Mouse (Mus musculus): ENCODE results near the gene Dlec1. TPM values are rescaled to one million over a fixed set of nuclear protein-coding genes. Genes with fewer than 3 reads are reported as not detected.

Gene Dlec1
- polyA plus RNA-seq, 1 experiment from 2014 or later = 0.55 TPM

DNA sequence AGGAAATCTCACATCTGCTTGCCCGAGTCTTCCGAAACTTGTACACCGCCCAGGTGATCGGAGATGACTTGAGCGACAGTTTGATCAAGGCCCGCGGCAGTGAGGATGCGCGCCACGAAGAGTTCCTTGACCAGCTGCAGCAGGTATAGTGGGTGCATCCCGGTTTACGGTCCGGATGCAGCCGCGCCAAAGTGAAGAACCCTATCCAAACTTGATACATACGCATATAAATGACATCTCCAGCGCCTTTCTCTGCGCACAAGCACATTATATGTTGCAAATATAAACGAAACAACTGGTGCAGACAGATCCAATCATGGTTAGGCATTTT lies 470 bp downstream of the Dlec1 start:
- Histone ChIP-seq H3K36me3 (ENCODE audit: control insufficient read depth, insufficient read depth, low read length) (no peaks in the 10 kb centered on the region), H3K4me1 (ENCODE audit: control insufficient read depth in 2 of 2, insufficient read depth in 2 of 2, low read length in 2 of 2) (peaks cover 7 to 10% of the 10 kb centered on the region in 2 experiments; a peak in 3 of 4 replicates), H3K4me2 (ENCODE audit: low read length) (peak overlapping the region; percentile 92), H3K9ac (ENCODE audit: low read length) (peak overlapping the region; percentile 64), H3K9me3 (ENCODE audit: control insufficient read depth, low read length) (no peaks in the 10 kb centered on the region), H3K4me3 (ENCODE audit: control insufficient read depth in 1 of 2, insufficient read depth in 1 of 2, low read depth in 1 of 2, low read length in 2 of 2) (peak overlapping the region; percentile 71 to 76), H3K27ac (replicated peaks in 1 of 2; ENCODE audit: control insufficient read depth in 1 of 2, insufficient read depth in 1 of 2, low read depth in 2 of 2, low read length in 2 of 2) (no peak overlapping the region), H3K27me3 (ENCODE audit: control insufficient read depth, insufficient read depth, low read length) (peaks cover 12% of the 10 kb centered on the region)
- ATAC-seq (ENCODE audit: insufficient number of reproducible peaks, insufficient read depth, low FRiP score, low read depth) = no peak
- WGBS = 4% methylated on average over 19 of the region's 19 CpGs

DNA sequence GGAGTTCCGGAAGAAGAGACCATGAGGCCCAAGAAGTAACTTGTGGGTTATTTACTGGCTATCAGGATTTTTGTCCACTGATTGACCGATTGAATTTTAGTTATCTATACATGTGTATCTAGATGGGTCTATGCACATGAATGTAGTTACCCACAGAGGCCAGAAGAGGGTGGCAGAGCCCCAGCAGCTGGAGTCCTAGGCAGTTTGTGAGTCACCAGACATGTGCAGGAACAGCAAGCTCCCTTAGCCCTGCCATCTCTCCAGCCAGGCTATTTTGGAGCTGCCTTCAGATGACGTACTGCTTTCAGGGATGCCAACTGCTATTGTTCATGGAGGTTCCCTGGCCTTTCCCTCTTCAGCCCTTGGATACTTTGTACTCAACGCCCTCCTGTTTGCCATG lies 5.3 kb downstream of the Dlec1 start:
- Histone ChIP-seq H3K9ac (ENCODE audit: low read length) (no peak overlapping the region), H3K27me3 (ENCODE audit: control insufficient read depth, insufficient read depth, low read length) (peaks cover 12% of the 10 kb centered on the region), H3K4me1 (ENCODE audit: control insufficient read depth in 2 of 2, insufficient read depth in 2 of 2, low read length in 2 of 2) (peaks cover 2 to 8% of the 10 kb centered on the region in 2 experiments; a peak in 2 of 4 replicates), H3K27ac (replicated peaks in 1 of 2; ENCODE audit: control insufficient read depth in 1 of 2, insufficient read depth in 1 of 2, low read depth in 2 of 2, low read length in 2 of 2) (no peak overlapping the region; a peak in 1 of 4 replicates), H3K36me3 (ENCODE audit: control insufficient read depth, insufficient read depth, low read length) (no peaks in the 10 kb centered on the region), H3K4me2 (ENCODE audit: low read length) (no peak overlapping the region), H3K9me3 (ENCODE audit: control insufficient read depth, low read length) (no peaks in the 10 kb centered on the region), H3K4me3 (ENCODE audit: control insufficient read depth in 1 of 2, insufficient read depth in 1 of 2, low read depth in 1 of 2, low read length in 2 of 2) (no peak overlapping the region)
- no peak; the same call in 1 of the 2 replicates for ATAC-seq (ENCODE audit: insufficient number of reproducible peaks, insufficient read depth, low FRiP score, low read depth)
- WGBS = 66% methylated on average over 4 of the region's 4 CpGs

GRCm38 (mm10) chr9:119109685-119110353 lies 7.5 kb downstream of the Dlec1 start:
- 61% methylated on average over 12 of the region's 12 CpGs for WGBS
- H3K27ac ChIP-seq (replicated peaks in 1 of 2; ENCODE audit: control insufficient read depth in 1 of 2, insufficient read depth in 1 of 2, low read depth in 2 of 2, low read length in 2 of 2) = no peak overlapping the region
- H3K36me3 ChIP-seq (ENCODE audit: control insufficient read depth, insufficient read depth, low read length) = no peaks in the 10 kb centered on the region
- no peak overlapping the region for H3K9ac ChIP-seq (ENCODE audit: low read length)
- no peak overlapping the region for H3K4me2 ChIP-seq (ENCODE audit: low read length)
- H3K4me3 ChIP-seq (ENCODE audit: control insufficient read depth in 1 of 2, insufficient read depth in 1 of 2, low read depth in 1 of 2, low read length in 2 of 2) = no peak overlapping the region
- no peaks in the 10 kb centered on the region for H3K27me3 ChIP-seq (ENCODE audit: control insufficient read depth, insufficient read depth, low read length)
- no peak for ATAC-seq (ENCODE audit: insufficient number of reproducible peaks, insufficient read depth, low FRiP score, low read depth)
- H3K4me1 ChIP-seq (ENCODE audit: control insufficient read depth in 2 of 2, insufficient read depth in 2 of 2, low read length in 2 of 2) = peaks cover 2 to 5% of the 10 kb centered on the region in 2 experiments; a peak in 1 of 4 replicates
- no peaks in the 10 kb centered on the region for H3K9me3 ChIP-seq (ENCODE audit: control insufficient read depth, low read length)

DNA sequence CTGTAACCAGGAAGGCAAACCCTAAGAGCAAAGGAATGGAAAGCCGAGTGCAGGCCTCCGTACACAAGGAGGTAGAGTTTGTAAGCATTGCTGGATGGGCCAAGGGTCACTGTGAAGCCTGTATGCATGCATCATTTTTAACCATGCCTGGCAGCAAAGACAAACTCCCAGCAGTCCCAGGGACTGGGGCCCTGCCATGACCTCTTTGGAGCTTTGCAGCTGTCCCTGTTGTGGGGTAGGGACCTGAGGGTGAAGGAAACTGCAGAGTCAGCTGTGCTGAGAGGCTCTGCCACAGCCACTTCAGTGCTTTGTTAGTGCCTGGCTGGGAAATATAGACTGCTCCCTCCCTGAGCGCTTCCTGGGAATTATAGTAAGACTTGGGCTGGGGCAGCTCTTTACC lies 8.4 kb downstream of the Dlec1 start:
- ATAC-seq (ENCODE audit: insufficient number of reproducible peaks, insufficient read depth, low FRiP score, low read depth) = no peak
- Histone ChIP-seq H3K9me3 (ENCODE audit: control insufficient read depth, low read length) (no peaks in the 10 kb centered on the region), H3K4me2 (ENCODE audit: low read length) (no peak overlapping the region), H3K27me3 (ENCODE audit: control insufficient read depth, insufficient read depth, low read length) (no peaks in the 10 kb centered on the region), H3K9ac (ENCODE audit: low read length) (no peak overlapping the region), H3K4me3 (ENCODE audit: control insufficient read depth in 1 of 2, insufficient read depth in 1 of 2, low read depth in 1 of 2, low read length in 2 of 2) (no peak overlapping the region), H3K27ac (replicated peaks in 1 of 2; ENCODE audit: control insufficient read depth in 1 of 2, insufficient read depth in 1 of 2, low read depth in 2 of 2, low read length in 2 of 2) (no peak overlapping the region), H3K36me3 (ENCODE audit: control insufficient read depth, insufficient read depth, low read length) (no peaks in the 10 kb centered on the region), H3K4me1 (ENCODE audit: control insufficient read depth in 2 of 2, insufficient read depth in 2 of 2, low read length in 2 of 2) (peaks cover 2 to 5% of the 10 kb centered on the region in 2 experiments; a peak in 1 of 4 replicates)
- 62% methylated on average over 3 of the region's 3 CpGs for WGBS

GRCm38 (mm10) chr9:119114911-119115310 lies 12.6 kb downstream of the Dlec1 start:
- H3K4me2 ChIP-seq (ENCODE audit: low read length) = no peak overlapping the region
- H3K27me3 ChIP-seq (ENCODE audit: control insufficient read depth, insufficient read depth, low read length) = no peaks in the 10 kb centered on the region
- WGBS = 78% methylated on average over 17 of the region's 17 CpGs
- H3K4me3 ChIP-seq (ENCODE audit: control insufficient read depth in 1 of 2, insufficient read depth in 1 of 2, low read depth in 1 of 2, low read length in 2 of 2) = no peak overlapping the region
- no peaks in the 10 kb centered on the region for H3K9me3 ChIP-seq (ENCODE audit: control insufficient read depth, low read length)
- no peaks in the 10 kb centered on the region for H3K36me3 ChIP-seq (ENCODE audit: control insufficient read depth, insufficient read depth, low read length)
- H3K9ac ChIP-seq (ENCODE audit: low read length) = no peak overlapping the region
- ATAC-seq (ENCODE audit: insufficient number of reproducible peaks, insufficient read depth, low FRiP score, low read depth) = no peak
- H3K4me1 ChIP-seq (ENCODE audit: control insufficient read depth in 2 of 2, insufficient read depth in 2 of 2, low read length in 2 of 2) = no peaks in the 10 kb centered on the region; a peak in 1 of 4 replicates
- no peak overlapping the region for H3K27ac ChIP-seq (replicated peaks in 1 of 2; ENCODE audit: control insufficient read depth in 1 of 2, insufficient read depth in 1 of 2, low read depth in 2 of 2, low read length in 2 of 2)

- Histone ChIP-seq H3K4me3 (ENCODE audit: control insufficient read depth in 1 of 2, insufficient read depth in 1 of 2, low read depth in 1 of 2, low read length in 2 of 2) (no peak overlapping the region), H3K4me1 (ENCODE audit: control insufficient read depth in 2 of 2, insufficient read depth in 2 of 2, low read length in 2 of 2) (no peaks in the 10 kb centered on the region), H3K27ac (replicated peaks in 1 of 2; ENCODE audit: control insufficient read depth in 1 of 2, insufficient read depth in 1 of 2, low read depth in 2 of 2, low read length in 2 of 2) (no peak overlapping the region), H3K4me2 (ENCODE audit: low read length) (no peak overlapping the region), H3K9ac (ENCODE audit: low read length) (no peak overlapping the region), H3K9me3 (ENCODE audit: control insufficient read depth, low read length) (no peaks in the 10 kb centered on the region), H3K27me3 (ENCODE audit: control insufficient read depth, insufficient read depth, low read length) (no peaks in the 10 kb centered on the region), H3K36me3 (ENCODE audit: control insufficient read depth, insufficient read depth, low read length) (no peaks in the 10 kb centered on the region)
- WGBS = 87% methylated on average over 19 of the region's 19 CpGs
- peak; percentile 36; the same call in 1 of the 2 replicates for ATAC-seq (ENCODE audit: insufficient number of reproducible peaks, insufficient read depth, low FRiP score, low read depth)
Observed at GRCm38 (mm10) chr9:119119409-119120167, 17.3 kb downstream of the Dlec1 start.

DNA sequence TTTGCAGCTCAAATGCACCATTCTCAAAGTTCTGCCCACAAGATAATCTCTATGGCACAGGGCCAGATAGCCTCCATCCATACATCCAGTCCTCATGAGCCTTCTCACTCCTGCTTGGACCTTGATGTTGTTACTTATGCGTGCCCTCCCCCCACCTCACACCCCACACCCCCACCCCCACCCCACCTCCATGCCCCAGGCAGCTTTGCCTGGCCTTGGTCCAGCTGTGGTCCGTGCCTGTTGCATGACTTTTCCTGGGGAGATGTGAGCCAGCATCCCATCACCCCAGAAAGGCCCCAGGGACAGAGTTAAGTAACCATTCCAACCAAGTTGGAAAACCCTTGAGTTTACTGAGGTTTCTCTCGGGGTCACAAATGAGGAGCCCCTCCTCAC lies 17.9 kb downstream of the Dlec1 start:
- no peaks in the 10 kb centered on the region for H3K4me1 ChIP-seq (ENCODE audit: control insufficient read depth in 2 of 2, insufficient read depth in 2 of 2, low read length in 2 of 2)
- H3K27me3 ChIP-seq (ENCODE audit: control insufficient read depth, insufficient read depth, low read length) = no peaks in the 10 kb centered on the region
- WGBS = 52% methylated on average over 3 of the region's 3 CpGs
- no peaks in the 10 kb centered on the region for H3K36me3 ChIP-seq (ENCODE audit: control insufficient read depth, insufficient read depth, low read length)
- no peak for ATAC-seq (ENCODE audit: insufficient number of reproducible peaks, insufficient read depth, low FRiP score, low read depth)
- no peak overlapping the region for H3K27ac ChIP-seq (replicated peaks in 1 of 2; ENCODE audit: control insufficient read depth in 1 of 2, insufficient read depth in 1 of 2, low read depth in 2 of 2, low read length in 2 of 2)
- no peak overlapping the region for H3K9ac ChIP-seq (ENCODE audit: low read length)
- H3K4me3 ChIP-seq (ENCODE audit: control insufficient read depth in 1 of 2, insufficient read depth in 1 of 2, low read depth in 1 of 2, low read length in 2 of 2) = no peak overlapping the region
- no peaks in the 10 kb centered on the region for H3K9me3 ChIP-seq (ENCODE audit: control insufficient read depth, low read length)
- H3K4me2 ChIP-seq (ENCODE audit: low read length) = no peak overlapping the region
